Mouse (Mus musculus) lung, postnatal 25 days (tissue): ENCODE measurements around the gene Ephb2.

Experiments used
- DNase-seq: peaks from one replicate; pipeline ENCODE4 v3.0.0; 2022; ENCODE audit warnings: low spot score

Ephb2 gene

DNA sequence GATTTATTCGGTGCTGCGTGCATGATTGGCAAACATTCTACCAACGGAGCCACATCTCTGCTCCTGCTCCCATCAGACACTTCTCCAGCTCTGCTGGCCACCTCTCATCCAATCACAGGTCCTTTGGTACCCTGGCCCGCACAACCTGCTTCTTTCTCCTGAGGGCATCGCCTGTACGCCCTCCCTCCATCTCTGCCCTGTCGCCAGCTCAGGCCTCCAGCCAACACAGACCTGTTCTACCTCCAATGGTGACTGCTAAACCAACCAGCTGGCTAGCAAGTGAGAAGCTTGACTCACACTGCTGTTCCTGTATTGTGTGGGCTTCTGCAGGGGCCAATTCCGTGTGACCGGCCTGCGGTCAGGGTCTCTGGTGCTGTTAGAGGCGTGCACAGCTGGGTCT, 134.6 kb downstream of the Ephb2 start:
- DNase-seq = no peak

DNA sequence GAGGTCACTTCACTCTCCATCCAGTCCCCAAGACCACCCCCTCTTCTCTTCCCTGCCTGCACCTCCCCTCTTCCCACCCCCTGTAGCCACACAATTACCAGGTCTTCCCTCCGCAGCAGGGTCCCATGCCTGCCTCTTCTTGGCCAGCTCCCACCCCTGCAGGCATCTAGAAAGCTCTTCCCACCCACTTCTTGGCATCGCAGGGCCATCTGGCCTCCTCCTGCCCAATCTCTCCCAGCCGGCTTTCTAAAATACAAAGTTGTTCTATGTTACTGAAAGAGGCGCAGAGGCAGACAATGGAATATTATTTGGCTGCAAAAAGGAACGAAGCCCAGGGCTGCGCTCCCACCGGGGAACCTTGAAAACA, 136.7 kb downstream of the Ephb2 start:
- no peak for DNase-seq

DNA sequence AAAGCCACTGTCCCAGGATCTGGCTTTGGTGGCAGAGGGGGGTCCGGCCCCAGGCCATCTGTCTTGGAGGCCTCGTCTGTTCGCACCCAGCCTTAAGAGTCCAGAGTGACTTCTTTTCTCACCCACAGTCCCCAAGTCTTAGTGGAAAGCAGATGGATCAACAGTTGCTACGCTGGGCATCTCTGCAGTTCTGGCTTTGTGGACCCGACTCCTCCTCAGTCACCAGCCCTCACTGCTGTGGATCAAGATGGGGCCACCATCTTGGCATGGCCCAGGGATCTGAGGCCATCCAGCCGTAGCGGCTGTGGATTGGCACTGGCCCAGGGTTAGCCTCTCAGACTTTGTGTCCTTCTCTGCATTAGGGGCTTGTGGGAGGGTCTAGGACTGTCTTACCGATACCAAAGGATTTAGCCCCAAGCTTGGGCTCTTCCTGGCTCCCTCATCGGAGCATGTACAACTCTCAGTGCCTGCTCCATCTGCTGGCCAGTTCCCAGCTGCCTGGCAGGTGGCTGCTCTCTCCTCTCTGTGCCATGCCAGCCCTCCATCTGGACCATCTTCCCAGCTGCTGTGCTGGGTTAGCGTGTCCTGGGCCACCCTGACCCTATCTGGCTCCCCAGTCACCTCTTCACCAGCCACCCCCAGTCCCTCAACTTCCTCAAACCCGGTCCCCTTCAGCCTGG, 137.2 kb downstream of the Ephb2 start:
- DNase-seq = no peak

DNA sequence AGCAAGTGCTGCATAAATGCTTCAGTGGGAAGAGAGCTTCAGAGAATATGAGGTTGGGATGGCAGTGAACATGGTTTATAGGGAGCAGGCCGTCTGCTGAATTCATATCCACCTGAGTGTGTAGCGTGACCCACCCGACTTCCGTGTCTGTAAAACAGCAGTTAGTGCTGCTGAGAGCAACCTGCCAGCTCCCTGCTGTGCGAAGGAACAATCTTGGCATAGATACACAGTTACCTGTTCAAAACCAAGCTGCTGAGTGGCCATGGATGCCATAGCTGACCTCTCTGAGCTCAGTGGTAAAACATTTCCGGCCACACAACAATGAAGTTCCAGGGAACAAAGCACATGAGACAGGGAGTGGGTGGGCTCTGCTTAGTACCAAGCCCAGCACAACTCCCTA, 138.5 kb downstream of the Ephb2 start:
- DNase-seq = no peak

DNA sequence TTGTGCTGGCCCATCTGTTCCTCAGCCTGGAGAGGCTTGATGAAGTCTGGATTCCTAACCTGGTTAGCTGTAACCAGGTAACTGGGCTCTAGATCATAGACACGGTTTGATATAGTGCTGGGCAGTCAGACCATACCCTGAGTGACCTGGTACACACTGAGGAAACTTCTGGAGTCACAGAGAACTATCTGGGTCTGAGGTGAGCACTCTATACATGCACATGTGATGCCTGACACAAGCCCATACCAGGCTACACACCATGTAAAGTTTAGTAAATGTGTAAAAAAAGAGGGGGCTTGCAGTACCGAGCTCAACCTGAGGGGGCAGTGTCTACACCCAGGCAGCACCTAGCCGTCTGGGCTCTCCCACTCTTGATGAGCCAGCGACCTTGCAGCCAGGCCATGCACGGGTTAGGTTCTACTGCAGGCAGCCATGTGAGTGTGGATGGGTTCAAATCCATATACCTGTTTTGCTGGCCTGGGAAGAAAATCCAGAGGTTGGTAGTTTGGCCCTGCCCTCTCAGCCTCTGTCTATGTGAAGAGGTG, 139.3 kb downstream of the Ephb2 start:
- DNase-seq = peak; percentile 34

DNA sequence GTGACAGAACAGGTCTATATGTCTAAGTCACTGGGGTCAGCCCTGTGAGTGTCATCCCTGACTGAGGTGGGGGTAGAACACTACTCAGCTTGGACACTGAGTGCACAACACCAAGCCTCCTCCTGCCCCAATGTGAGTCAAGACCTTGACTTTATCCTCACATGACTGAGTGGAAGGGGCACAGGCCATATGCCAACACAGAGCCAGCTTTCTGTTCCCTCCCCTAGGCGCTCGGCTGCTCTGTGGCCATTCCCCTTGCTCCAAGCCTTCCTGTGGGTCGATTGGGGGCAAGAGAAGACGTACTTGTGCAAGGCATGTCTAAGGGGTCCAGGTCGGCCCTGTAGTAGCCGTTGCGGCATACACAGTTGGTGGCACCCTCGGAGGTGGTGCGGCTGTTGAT, 140.1 kb downstream of the Ephb2 start:
- no peak for DNase-seq

DNA sequence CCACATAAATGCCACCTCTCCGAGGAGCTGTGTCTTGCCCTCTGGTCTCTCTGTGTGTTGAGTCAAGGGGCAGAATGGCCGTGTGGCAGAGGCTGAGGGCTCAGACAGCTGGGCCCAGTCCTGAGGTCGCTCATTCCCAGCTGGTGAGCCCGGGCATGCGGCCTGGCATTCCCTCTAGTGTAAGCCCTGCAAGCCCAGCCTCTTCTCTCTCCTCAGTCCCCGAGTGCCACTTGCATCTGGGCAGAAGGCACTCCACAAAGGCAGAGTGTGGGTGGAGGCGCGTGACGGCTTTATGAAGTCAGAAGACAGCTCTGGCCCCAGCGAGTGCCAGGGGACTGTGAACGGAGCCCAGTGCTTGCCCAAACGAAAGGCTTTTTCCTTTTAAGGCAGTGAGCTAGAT, 145.8 kb downstream of the Ephb2 start:
- DNase-seq = peak; percentile 24

DNA sequence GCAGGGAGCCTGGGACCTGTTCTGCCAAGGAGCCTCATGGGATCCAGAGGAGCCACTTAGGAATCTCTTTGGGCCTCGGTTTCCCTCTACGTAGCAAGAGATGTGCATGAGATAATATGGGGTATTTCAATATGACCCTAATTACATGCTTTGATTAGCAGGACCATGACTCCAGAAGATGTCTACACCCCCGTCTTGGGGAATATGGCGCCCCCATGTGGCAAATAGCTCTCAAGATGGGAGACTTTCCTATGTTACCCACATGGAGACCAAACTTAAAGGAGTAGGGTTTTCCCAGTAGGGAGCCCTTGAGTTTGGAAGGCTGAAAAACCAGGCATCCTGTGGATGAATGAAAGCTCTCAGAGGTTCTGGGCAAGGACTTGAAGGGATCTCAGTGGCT, 147.7 kb downstream of the Ephb2 start:
- no peak for DNase-seq

DNA sequence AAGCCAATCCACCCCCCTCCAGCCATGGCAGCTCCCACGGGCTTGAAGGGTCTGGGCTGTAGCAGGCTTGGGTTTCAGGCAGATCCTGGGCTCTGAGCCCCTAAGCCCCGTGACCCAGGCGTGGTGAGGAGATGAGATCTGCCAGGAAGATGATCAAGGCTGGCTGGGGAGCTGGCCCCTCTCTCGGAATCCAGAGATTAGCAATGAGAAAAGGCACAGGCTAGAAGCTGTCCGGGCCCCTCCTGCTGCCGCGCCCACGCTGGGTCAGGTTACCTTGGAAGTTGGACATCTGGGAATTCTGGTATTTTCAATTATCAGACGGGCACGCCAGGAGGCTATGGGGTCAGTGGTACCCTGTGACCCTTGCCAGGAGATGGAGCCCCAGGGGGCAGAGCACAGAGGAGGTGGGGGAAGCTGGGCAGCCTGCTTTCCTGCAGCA, 150.3 kb downstream of the Ephb2 start:
- DNase-seq = no peak

DNA sequence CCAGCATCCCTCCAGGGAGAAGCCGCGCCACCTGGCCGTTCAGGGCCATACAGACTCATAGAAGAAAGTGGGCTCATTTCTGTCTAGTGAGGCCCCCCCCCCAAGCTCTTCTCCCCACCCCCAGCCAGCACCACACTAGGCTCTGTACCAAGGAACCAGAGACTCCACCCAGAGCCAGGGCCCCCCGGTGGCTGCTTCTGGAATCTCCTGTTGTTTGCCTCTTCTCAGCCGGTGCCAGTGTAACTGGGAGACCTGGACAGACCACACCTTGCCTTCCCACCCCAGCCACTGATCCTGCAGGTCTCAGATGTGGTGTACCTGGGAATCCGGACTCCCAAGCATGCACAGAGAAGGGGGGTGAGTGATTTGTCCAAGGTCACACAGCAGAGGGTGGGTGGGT, 151.3 kb downstream of the Ephb2 start:
- DNase-seq = no peak

DNA sequence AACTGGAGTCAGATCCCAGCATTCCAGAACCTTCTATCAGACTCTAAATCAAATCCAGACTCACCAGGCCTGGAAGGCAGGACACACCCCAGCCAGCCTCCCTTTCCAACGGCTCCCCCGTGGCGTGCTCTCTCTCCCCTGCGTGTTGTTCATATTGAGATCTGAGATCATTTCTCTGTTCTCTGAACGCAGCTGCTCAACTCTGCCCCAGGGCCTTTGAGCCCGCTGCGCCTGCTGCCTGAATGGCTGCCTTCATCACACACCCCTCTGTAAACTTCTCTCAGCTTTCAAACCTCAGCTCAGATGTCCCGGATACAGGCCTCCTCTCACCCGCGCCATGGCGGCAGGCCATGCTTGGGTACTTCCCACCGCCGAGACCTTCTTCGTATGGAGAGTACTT, 155.1 kb downstream of the Ephb2 start:
- no peak for DNase-seq

DNA sequence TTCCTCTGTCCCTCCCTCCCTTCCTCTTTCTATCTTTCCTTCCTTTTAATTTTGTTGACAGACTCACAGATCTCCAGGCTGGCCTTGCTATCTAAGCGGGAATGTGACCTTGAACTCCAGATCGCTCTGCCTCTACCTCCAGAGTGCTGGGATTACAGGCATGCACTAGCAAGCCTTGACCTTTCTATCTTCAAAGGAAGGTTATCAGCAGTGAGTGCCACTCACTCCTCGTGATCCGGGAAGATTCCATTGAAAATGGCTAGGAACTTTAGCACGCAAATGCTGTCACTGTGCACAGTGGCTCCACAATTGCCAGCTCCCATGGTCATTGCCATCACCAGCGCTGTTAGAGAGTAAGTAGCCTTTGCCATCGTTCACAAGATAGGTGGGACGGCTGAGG, 156.6 kb downstream of the Ephb2 start:
- no peak for DNase-seq

DNA sequence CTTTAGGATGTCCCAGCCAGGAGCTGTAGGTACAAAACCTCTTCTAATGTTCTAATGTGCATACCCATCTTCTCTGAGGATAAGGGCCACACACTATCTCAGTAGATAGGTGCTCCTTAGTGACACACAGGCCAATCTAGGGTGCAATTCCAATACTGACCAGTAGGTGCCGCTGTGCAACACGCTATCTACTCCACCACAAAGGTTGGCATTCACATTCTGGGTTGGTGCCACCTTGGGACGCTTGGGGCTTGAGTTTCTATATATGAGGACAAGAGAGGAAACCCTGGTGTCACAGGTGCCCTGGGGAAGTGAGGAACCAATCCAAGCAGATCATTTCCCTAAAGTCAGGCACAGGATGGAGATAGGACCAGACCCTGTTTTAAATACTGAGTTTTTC, 157.3 kb downstream of the Ephb2 start:
- peak; percentile 72 for DNase-seq

DNA sequence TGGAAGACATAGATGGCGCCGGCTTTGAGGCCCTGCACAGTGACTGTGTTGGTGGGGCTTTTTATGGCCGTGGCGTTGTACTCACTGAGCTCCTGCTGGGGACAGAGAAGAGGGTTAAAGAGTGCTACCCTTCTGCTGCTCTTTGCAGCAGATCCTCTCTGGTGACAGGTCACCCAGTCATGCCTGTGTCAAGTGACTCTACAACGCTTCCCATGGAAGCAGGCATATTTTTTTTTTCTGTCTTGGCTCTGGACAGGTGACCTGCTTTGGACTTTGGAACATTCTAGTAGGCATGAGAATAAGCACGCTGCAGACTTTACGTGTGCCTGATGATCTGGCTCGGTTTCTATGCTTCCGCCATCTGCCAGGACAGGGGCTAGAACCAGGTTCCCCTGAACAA, 160.3 kb downstream of the Ephb2 start:
- no peak for DNase-seq

DNA sequence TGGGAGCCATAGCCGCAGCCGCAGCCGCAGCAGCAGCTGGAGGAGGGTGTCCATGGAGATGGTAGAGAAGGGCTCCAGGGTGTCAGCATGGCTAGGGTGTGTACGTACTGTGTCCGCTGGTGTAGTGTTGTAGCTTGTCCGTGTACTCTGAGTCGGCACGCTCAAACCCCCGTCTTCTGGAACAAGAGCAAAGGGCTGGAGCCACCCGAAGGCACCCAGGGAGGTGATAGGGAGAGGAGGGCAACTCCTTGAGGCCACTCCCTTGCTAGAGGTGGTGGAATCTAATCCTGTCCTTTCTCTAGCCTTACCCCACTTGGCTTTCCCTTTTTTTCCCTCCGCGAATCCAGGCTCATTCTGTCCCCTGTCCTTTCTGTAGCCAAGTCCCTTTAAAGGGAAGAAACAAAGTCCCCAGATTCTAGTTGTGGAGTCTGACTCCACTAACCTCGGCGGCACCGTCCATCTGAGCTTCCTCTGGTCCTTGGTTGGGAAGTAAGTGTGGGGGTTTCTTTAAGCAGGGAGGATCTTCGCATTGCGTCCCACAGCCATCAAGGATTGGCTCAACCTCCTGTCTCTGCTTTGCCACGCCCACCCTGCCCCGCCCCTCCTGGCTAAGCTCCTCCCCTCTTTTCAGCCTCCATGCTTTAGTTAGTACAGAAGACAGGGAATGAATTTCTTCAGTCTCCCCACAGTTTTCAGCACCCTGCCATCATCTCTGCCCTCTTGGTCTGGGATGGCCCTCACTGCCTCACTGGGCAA, 163.3 kb downstream of the Ephb2 start:
- no peak for DNase-seq

DNA sequence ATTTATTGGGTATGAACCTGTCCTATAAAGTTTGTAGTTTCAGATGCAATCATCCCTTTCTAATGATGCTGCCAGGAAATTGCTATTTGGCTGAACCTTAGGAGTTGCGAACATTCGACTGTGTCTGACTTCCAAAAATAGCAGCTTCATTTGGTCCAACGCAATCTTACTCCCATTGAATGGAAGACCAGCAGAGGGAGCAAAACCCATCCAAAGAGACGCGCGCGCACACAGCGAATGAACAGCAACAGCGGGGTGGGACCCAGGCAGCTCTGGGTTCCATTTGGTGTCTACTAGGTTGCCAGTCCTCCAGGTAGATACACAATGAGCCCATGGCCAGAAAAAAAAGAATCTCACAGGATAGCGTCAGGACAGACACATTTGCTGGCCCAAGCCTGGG, 168.0 kb downstream of the Ephb2 start:
- no peak for DNase-seq

DNA sequence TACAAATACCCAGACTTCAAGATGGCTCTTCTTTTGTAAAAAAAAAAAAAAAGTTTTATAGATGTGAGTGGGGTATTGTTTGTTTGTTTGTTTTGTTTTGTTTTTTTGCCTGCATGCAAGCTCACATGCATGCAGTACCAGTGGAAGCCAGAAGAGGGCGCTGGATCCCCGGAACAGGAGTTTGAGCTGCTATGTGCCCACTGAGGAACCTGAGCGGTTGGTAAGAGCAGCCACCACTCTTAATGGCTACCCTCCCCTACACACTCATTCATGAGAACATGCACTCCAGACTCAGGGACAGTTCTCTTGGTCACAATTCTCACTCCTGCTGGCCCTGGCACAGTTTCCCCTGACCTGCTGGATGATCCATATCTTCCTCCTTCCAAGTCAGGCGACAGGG, 169.8 kb downstream of the Ephb2 start:
- no peak for DNase-seq

DNA sequence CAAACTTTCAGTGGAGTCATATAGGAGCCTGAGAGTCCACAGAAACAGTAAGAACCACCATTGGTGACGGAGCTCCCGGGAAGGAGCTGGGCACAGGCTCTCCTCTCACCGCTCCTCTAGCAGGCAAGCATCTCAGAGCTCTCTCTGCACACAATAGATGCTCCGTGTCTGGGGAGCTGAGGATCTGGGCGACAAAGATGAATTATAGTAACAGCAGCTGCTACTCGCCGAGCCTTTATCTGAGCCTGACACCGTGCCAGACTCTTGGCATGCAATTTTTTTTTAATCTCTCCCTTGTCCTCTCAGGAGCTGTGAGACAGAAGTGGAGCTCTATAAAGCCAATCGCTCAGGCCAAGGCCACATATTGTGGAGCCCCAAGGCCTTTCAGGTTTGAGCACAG, 170.7 kb downstream of the Ephb2 start:
- DNase-seq = no peak

DNA sequence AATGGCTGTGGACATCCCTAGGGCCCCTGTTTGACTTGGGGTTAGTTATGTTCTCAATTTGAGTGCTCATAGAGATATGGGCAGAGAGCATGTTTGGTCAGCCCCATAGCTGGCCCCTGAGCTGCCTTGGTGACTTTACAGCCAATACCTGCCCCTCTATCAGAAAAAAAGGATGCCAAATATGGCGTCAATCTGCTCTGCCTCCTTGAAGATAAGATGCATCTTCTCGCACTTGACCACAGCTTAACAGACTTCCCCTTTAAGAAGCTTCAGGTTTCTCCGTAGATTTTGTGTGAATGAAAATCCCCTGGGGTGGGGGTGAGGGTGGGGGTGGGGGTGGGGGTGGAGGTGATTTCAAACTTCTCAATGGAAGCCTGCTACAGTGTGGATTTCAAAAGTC, 177.9 kb downstream of the Ephb2 start:
- no peak for DNase-seq

DNA sequence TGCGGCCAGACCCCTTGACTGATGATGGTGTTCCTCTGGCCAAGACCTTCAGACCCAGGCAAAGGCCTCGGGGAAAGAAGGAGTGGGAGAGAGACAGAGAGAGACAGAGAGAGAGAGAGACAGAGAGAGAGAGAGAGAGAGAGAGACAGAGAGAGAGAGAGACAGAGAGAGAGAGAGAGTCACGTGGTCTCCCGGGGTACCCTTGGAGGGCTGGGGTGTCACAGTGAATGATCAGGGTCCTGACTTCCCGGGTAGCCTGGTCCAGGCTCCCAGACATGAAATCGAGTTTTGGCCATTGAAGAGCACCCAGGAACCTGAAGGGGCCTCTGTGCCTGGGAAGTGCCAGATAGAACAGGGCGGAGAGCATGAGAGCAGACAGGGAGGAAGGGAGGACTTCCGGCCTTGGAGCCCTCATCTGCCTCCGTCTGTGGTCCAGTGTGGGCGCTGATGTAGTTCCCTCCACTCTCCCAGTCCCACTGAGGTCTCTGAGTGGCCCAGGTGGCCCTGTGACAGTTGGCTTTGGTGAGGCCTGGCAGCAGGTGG, 182.0 kb downstream of the Ephb2 start:
- DNase-seq = no peak

DNA sequence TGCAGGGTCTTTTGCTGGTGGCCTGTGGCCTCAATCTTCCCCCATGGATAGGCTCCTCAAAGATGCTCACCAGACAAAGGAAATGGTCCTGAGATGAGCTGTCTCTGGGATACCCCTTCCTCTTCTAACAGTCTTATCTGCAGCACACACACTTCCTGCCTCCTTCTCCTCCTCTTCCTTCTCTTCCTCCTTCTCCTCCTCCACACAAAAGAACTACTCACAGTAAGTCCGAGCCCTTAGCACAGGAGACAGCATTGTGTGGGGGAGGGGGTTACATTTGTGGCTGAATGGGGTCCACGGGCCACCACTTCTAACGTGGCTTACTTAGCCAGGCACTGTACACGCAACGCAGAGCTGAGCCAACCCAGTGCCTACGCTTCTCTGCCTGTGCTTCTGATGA, 182.8 kb downstream of the Ephb2 start:
- DNase-seq = no peak

DNA sequence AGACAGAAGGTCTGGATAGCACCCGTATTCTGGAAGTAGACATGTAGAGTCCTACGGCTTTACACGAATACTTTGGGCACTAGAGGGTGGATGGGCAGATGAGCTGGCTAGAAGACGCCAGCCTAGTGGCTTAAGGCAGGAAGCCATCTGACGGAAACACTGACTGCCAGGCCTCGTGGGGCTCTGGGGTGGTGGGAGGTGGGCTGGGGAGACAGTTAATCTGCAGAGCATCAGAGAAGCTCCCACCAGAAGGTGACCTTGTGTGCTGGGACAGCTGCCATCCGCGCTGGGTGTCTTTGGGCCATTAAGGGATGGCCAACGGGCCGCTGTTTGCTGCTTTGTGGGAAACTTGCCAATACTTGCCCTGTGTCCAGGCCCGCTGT, 183.3 kb downstream of the Ephb2 start:
- DNase-seq = no peak

DNA sequence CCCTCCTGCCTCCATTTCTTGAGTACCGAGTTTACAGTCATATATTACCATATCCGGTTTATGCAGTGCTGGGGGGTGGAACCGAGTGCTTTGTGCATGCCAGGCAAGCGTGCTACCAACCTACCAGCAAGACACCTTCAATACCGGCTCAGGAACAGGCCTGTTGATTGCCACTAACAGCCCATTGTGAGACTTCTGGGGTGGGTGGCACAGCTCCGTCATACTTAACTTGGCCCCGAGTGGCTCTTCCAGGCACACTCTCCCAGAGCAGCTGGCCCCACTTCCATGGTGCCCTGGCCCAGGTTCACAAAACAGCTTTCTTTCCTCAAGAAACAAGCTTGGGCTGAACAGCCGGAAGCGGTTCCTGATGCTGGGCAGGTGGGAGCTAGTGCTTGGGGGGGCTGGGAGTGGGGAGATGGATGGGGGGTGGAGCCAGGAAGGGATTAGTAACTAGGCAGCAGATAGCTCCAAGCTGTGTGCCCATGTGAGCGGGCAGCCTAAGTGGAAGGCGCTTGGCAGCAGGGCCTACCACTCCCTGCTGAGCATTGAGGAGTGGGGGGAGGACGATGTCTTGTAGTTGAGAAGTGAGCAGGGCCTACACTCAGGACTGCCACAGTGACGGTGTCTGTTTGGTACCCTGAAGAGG, 183.8 kb downstream of the Ephb2 start:
- no peak for DNase-seq
